Mouse (Mus musculus) ES-Bruce4 (cell line): ENCODE results near the gene Lsm12.

ENCODE experiments used
- CTCF ChIP-seq: IDR thresholded peaks from one replicate; pipeline ENCODE4 v1.8.1; 2011; ENCODE audit warnings: low read depth, low read length
- POLR2A ChIP-seq: IDR thresholded peaks from one replicate; pipeline ENCODE4 v1.8.1; 2011; ENCODE audit warnings: low read length; ENCODE audit not compliant: insufficient read depth

DNA sequence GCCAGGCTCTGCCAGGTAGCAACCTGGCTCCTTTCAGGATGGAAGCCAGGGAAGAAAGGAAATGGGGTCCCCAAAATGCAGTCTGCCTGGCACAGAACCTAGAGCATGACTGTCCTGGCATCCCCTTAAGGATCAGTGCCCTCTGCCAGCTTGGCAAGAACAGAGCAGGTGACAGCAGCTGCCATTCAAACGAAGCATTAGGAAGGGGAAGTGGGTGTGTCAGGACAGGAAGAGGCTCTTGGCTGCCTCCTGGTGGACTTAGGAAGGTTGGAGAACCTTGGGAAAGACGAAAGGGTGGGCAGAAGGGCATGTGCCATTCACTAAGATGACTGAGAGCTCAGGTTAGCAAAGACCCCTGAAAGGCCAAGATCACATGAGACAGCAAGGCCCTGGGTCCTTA lies 24.6 kb upstream of the Lsm12 start:
- TF ChIP-seq POLR2A: no peak
- peak; percentile 62 for TF ChIP-seq CTCF
